Mouse (Mus musculus): ENCODE measurements around the gene Ppfia4.

Gene Ppfia4

GRCm38 (mm10) chr1:134298636-134299411, 33.9 kb downstream of the Ppfia4 start:
- DNase-seq (ENCODE audit: low spot score) = peak; percentile 41

DNA sequence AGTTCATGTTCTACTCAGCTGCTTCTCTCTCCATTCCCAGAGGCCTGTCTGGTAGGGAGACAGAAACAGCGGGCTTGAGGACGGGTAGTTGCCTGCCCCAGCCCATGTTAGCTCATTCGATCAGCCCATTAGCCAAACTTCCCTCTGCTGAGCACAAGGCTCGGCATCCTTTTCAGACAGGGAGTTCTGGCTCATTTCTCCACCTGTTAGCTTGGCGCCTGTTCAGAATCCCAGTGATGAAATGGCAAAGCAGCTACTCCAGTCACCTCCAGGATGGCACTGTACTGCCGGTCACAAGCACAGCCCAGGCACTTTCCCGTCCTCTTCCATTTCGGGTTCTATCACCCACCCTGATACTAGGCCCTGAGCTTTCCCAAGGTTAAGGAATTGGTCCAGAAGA, 35.5 kb downstream of the Ppfia4 start:
- DNase-seq (ENCODE audit: low spot score) = no peak

GRCm38 (mm10) chr1:134293738-134294604, 38.8 kb downstream of the Ppfia4 start:
- no peak for DNase-seq (ENCODE audit: low spot score)

GRCm38 (mm10) chr1:134293276-134293675, 39.5 kb downstream of the Ppfia4 start:
- DNase-seq (ENCODE audit: low spot score) = no peak

DNA sequence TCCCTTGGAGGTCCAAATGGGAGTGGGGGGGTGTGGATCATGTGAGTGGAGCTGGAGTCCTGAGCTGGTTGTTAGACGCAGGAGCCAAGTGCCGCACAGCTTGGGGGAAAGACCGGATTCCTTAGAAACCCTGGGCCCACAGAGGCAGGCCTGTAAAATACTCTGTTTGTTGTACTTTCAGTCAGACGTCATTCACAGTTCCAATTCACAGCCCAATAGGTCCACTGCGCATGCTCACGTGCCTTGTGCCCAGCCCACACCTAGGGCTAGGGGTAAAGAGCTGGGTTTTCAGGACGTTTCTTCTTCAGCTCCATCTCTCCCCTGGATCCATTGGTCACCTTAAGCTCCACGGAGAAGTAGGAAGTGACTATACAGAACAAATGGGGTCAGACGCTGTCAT, 40.1 kb downstream of the Ppfia4 start:
- DNase-seq (ENCODE audit: low spot score) = no peak

- DNase-seq (ENCODE audit: low spot score) = no peak
Observed at GRCm38 (mm10) chr1:134292073-134292472, 40.7 kb downstream of the Ppfia4 start.

- DNase-seq (ENCODE audit: low spot score) = no peak
Observed at GRCm38 (mm10) chr1:134291555-134291954, 41.2 kb downstream of the Ppfia4 start.

GRCm38 (mm10) chr1:134290909-134291308, 41.8 kb downstream of the Ppfia4 start:
- DNase-seq (ENCODE audit: low spot score) = no peak

GRCm38 (mm10) chr1:134290300-134290699, 42.4 kb downstream of the Ppfia4 start:
- DNase-seq (ENCODE audit: low spot score) = no peak

- DNase-seq (ENCODE audit: low spot score) = no peak
Observed at GRCm38 (mm10) chr1:134289598-134290099, 43.1 kb downstream of the Ppfia4 start, which contains the start of gene Myog. TSS of gene Myog (plus strand) at chr1:134289989.

DNA sequence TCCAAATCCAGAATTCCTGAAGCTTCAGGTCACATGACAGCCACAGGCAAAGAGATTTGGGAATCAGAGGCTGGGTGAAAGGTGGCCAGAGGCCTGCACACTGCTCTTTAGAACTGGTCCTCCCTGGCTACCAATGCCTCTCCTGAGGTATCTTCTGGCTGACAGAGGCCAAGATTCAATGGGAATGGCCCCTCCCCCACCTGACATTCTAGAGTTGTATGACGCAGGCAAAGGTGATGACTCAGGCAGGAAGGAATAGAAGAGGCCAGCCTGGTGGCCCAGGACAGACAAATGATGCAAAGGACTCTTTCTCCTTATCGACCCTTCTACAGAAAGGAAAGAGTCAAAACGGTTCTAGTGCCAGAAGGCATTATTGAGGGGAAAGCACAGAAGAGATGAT, 44.5 kb downstream of the Ppfia4 start:
- no peak for DNase-seq (ENCODE audit: low spot score)

DNA sequence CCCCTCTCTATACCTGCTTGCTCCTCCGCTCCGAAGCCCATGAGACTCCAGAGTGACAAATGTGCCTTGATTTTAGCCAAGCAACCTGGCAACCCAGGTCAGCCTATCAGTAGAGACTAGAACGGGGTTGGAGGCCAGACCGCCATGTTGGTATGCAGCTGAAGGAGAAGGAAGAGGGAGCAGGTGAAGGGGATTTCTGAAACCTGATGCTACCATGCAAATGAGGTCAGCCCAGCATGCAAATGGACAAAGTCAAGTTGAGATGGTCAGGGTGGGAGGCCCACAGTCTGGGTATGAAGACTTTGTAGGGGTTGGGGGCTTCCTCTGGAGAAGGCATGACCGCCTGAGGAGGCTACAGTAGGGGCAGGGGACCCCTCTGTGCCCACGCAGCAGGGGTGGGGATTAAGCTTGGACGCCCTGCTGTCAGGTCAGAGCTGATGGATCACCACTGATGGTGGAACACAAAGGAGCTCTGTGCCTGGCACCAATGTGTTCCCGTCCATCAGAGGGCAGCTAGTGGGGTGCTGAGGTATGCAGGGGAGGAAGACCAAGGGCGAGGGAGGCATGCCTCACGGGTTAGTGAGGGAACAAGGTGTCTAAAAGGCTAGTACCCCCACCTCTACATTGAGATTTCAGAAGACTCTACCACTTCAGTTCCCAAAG, 47.1 kb downstream of the Ppfia4 start:
- no peak for DNase-seq (ENCODE audit: low spot score)

- DNase-seq (ENCODE audit: low spot score) = no peak
Observed at GRCm38 (mm10) chr1:134283108-134283507, 49.6 kb downstream of the Ppfia4 start.

- DNase-seq (ENCODE audit: low spot score) = no peak
Observed at GRCm38 (mm10) chr1:134282342-134282741, 50.4 kb downstream of the Ppfia4 start.

GRCm38 (mm10) chr1:134281563-134281962, 51.2 kb downstream of the Ppfia4 start:
- no peak for DNase-seq (ENCODE audit: low spot score)

DNA sequence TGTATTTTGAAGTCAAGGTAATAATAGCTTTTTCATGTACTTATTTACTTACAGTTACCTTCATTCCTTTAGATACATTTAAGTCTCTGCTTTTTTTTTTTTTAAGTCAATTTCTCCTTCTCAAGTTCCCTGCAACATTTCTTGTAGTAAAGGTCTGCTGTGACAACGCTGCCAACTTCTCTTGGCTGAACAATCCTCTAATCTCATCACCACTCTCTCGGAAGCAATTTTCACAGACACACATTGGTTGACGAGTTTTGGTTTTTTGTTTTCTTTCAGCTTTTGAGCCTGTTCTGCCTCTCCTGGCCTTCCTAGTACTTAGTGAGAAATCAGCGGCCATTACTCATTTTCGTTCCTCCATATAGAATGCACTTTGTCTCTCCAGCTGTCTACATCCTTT, 52.6 kb downstream of the Ppfia4 start:
- DNase-seq (ENCODE audit: low spot score) = no peak

- DNase-seq (ENCODE audit: low spot score) = no peak
Observed at GRCm38 (mm10) chr1:134276823-134277222, 55.9 kb downstream of the Ppfia4 start.

- no peak for DNase-seq (ENCODE audit: low spot score)
Observed at GRCm38 (mm10) chr1:134275616-134276464, 56.9 kb downstream of the Ppfia4 start.

DNA sequence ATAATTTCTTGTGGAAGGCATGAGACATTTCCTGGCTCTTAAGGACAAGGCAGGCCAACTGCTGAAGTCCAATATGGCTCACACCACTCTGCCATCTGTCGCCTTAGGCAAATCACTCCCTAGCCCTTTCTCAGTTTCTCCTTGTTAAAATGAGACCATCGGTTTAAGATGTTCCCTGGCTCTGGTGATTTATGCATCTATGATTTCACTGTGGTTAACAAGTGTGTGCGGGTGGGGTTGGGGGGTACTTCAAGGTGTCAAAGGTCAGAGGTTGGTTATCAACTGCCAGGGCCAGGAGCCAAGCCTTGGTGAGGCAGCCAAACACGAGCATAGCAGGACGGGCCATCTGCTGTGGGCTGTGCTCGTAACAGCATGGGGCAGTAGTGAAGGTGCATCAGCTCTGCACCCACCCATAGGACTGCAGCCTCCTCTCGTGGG, 58.2 kb downstream of the Ppfia4 start:
- DNase-seq (ENCODE audit: low spot score) = no peak

DNA sequence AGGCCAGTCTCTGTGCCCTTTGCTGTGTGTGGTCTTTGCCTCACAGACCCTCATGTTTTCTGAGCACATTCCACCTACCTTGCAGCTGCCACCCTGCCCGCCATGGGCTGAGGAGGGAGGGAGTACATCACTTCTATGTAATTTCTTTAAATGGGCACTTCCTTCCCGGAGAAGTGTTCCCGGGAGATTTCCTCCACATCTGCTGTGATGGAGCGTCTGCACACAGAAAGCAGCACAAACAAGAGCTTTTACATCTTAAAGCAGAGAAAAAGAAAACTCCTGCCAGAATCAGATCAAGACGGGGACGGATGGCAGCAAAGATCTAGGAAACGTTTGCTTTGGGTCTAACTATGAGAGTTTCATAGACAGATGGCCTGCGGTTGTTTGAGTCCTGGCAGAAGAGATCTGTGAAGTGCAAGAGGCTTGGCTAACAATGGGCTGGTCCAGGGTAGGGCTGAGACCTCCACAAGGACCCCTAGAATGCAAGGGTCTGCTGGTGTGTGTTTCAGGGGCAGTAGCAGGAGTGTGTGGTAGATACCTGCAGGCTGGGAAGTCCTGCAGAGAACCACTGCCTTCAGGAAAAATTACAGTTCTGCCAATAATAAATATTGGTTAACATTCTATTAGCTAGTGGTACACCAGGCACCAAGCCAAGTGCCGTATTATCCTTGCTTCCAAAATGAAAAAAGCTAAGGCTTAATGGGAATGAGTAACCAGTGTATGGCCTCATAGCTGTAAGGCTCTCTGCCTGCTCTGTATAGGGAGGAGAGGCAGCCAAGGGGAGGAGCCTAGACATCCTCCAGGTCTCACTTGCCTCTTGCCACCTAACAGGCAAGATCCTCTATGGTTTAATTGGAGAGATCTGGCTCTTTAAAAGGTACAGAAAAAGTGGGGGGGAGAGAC, 59.0 kb downstream of the Ppfia4 start:
- DNase-seq (ENCODE audit: low spot score) = no peak

All from ovary, postnatal 14 days (tissue).